Mouse (Mus musculus) heart, embryonic 14.5 days (tissue): ENCODE measurements around the gene Cchcr1. TPM values are rescaled to one million over a fixed set of nuclear protein-coding genes. Genes with fewer than 3 reads are reported as not detected.

Experiments used
- ATAC-seq: fragments of 200-750 bp; cut with Nextera tagmentation; 2 replicates; pipeline ENCODE4 v1.8.0; 2017; ENCODE audit warnings: low read depth, moderate TSS enrichment; ENCODE audit not compliant: insufficient number of reproducible peaks, insufficient read depth, low FRiP score
- H3K27ac ChIP-seq, 2 experiments: fragments of 200-500 bp in 1 of 2; fragments of 300-500 bp in 1 of 2; sonication (generic) in 1 of 2; replicated peaks in 1 of 2; 2 replicates each; pipeline ENCODE4 v1.5.1; 2012 to 2014; ENCODE audit warnings: low read depth in 2 of 2, low read length in 2 of 2, control low read depth in 1 of 2, mild to moderate bottlenecking in 1 of 2, mixed read lengths in 1 of 2; ENCODE audit not compliant: control insufficient read depth in 1 of 2, insufficient read depth in 1 of 2
- H3K27me3 ChIP-seq: fragments of 300-500 bp; sonication (generic); 2 replicates; pipeline ENCODE4 v1.6.1; 2014; ENCODE audit warnings: mild to moderate bottlenecking, low read length, control low read depth; ENCODE audit not compliant: control insufficient read depth, insufficient read depth
- H3K36me3 ChIP-seq: fragments of 300-500 bp; sonication (generic); 2 replicates; pipeline ENCODE4 v1.6.1; 2014; ENCODE audit warnings: mild to moderate bottlenecking, control low read depth, low read length, mixed read lengths; ENCODE audit not compliant: control insufficient read depth, insufficient read depth
- H3K4me1 ChIP-seq, 2 experiments: fragments of 200-500 bp in 1 of 2; fragments of 300-500 bp in 1 of 2; sonication (generic) in 1 of 2; 2 replicates each; pipeline ENCODE4 v1.6.1; 2012 to 2014; ENCODE audit warnings: low read length in 2 of 2, control low read depth in 1 of 2, mixed read lengths in 1 of 2; ENCODE audit not compliant: control insufficient read depth in 2 of 2, insufficient read depth in 2 of 2
- H3K4me2 ChIP-seq: fragments of 300-500 bp; sonication (generic); 2 replicates; pipeline ENCODE4 v1.6.1; 2014; ENCODE audit warnings: mild to moderate bottlenecking, low read length
- H3K4me3 ChIP-seq, 2 experiments: fragments of 200-500 bp in 1 of 2; fragments of 300-500 bp in 1 of 2; sonication (generic) in 1 of 2; 2 replicates each; pipeline ENCODE4 v1.5.1; 2012 to 2014; ENCODE audit warnings: low read length in 2 of 2, mild to moderate bottlenecking in 2 of 2, control low read depth in 1 of 2, low read depth in 1 of 2, moderate library complexity in 1 of 2; ENCODE audit not compliant: control insufficient read depth in 1 of 2, insufficient read depth in 1 of 2
- H3K9ac ChIP-seq: fragments of 300-500 bp; sonication (generic); 2 replicates; pipeline ENCODE4 v1.6.1; 2014; ENCODE audit warnings: mild to moderate bottlenecking, low read length
- H3K9me3 ChIP-seq: fragments of 300-500 bp; sonication (generic); 2 replicates; pipeline ENCODE4 v1.6.1; 2016; ENCODE audit warnings: low read length, control low read depth; ENCODE audit not compliant: control insufficient read depth
- WGBS: fragments of 180-500 bp; shearing (Covaris S2); extraction: QIAGEN DNeasy Blood & Tissue Kit; methylation state at CpG from one replicate; pipeline ENCODE4 v1.1.7; 2014; 5-methylcytosine and 5-hydroxymethylcytosine counted together
- polyA plus RNA-seq: library from polyadenylated mRNA; unstranded; fragments of >200 nt; fragmentation: Nextera tagmentation; extraction: Ambion mirVana; gene quantifications from 2 replicates; pipeline ENCODE4 v1.2.1, GENCODE M21; 2014

Gene Cchcr1
- polyA plus RNA-seq, 1 experiment from 2014 or later = 10.4 TPM

- WGBS = 7% methylated on average over 25 of the region's 25 CpGs
- ATAC-seq = no peak
Observed at GRCm38 (mm10) chr17:35515911-35516640, 824 bp upstream of the Cchcr1 start.

GRCm38 (mm10) chr17:35517526-35517925, 626 bp downstream of the Cchcr1 start:
- Histone ChIP-seq H3K4me1 (peaks cover 14 to 27% of the 10 kb centered on the region in 2 experiments), H3K4me2 (peak overlapping the region; percentile 92), H3K9me3 (no peaks in the 10 kb centered on the region), H3K9ac (peak overlapping the region; percentile 74), H3K27me3 (no peaks in the 10 kb centered on the region), H3K4me3 (peak overlapping the region; percentile 70 to 73), H3K36me3 (peaks cover 26% of the 10 kb centered on the region), H3K27ac (peak overlapping the region; percentile 17 to 68; a peak in 2 of 4 replicates)
- ATAC-seq = no peak
- WGBS = 8% methylated on average over 12 of the region's 12 CpGs

More at GRCm38 (mm10) chr17:35515911-35516640, 824 bp upstream of the Cchcr1 start:
- H3K4me1 ChIP-seq = peaks cover 14 to 27% of the 10 kb centered on the region in 2 experiments
- peak overlapping the region; percentile 16; a peak in 3 of 4 replicates for H3K27ac ChIP-seq
- peak overlapping the region; percentile 70 to 73 for H3K4me3 ChIP-seq
- peak overlapping the region; percentile 79 for H3K9ac ChIP-seq
- H3K9me3 ChIP-seq = no peaks in the 10 kb centered on the region
- H3K4me2 ChIP-seq = peak overlapping the region; percentile 92
- peaks cover 22% of the 10 kb centered on the region for H3K36me3 ChIP-seq
- no peaks in the 10 kb centered on the region for H3K27me3 ChIP-seq

- Histone ChIP-seq H3K4me2 (no peak overlapping the region), H3K36me3 (peaks cover 66% of the 10 kb centered on the region), H3K27me3 (no peaks in the 10 kb centered on the region), H3K9ac (no peak overlapping the region), H3K9me3 (no peaks in the 10 kb centered on the region), H3K4me3 (no peak overlapping the region), H3K27ac (no peak overlapping the region), H3K4me1 (no peaks in the 10 kb centered on the region)
- WGBS = 80% methylated on average over 9 of the region's 9 CpGs
- ATAC-seq = no peak
Observed at GRCm38 (mm10) chr17:35524354-35524753, 7.5 kb downstream of the Cchcr1 start.

GRCm38 (mm10) chr17:35526644-35527043, 9.7 kb downstream of the Cchcr1 start:
- WGBS = 64% methylated on average over 8 of the region's 8 CpGs
- H3K4me3 ChIP-seq = no peak overlapping the region
- no peaks in the 10 kb centered on the region for H3K27me3 ChIP-seq
- ATAC-seq = no peak
- H3K9ac ChIP-seq = no peak overlapping the region
- H3K4me1 ChIP-seq = peaks cover 0 to 1% of the 10 kb centered on the region in 2 experiments; a peak in 1 of 4 replicates
- no peak overlapping the region for H3K4me2 ChIP-seq
- peaks cover 72% of the 10 kb centered on the region for H3K36me3 ChIP-seq
- H3K27ac ChIP-seq = no peak overlapping the region
- no peaks in the 10 kb centered on the region for H3K9me3 ChIP-seq

GRCm38 (mm10) chr17:35532360-35532759, 15.5 kb downstream of the Cchcr1 start:
- H3K4me1 ChIP-seq = peaks cover 0 to 4% of the 10 kb centered on the region in 2 experiments; a peak in 1 of 4 replicates
- WGBS = 8% methylated on average over 3 of the region's 3 CpGs
- ATAC-seq = no peak
- peaks cover 31% of the 10 kb centered on the region for H3K36me3 ChIP-seq
- no peaks in the 10 kb centered on the region for H3K9me3 ChIP-seq
- no peak overlapping the region for H3K4me2 ChIP-seq
- H3K4me3 ChIP-seq = no peak overlapping the region
- no peaks in the 10 kb centered on the region for H3K27me3 ChIP-seq
- no peak overlapping the region for H3K9ac ChIP-seq
- H3K27ac ChIP-seq = no peak overlapping the region

- ATAC-seq = no peak
- 17% methylated on average over 7 of the region's 7 CpGs for WGBS
- Histone ChIP-seq H3K4me2 (no peak within 1 kb of the TSS), H3K4me1 (peaks cover 0 to 4% of the 10 kb centered on the region in 2 experiments; a peak in 1 of 4 replicates), H3K27ac (no peak within 1 kb of the TSS), H3K36me3 (peaks cover 29% of the 10 kb centered on the region), H3K9me3 (no peaks in the 10 kb centered on the region), H3K27me3 (no peaks in the 10 kb centered on the region), H3K9ac (no peak within 1 kb of the TSS), H3K4me3 (no peak within 1 kb of the TSS)
Observed at GRCm38 (mm10) chr17:35532901-35533300, 16.0 kb downstream of the Cchcr1 start, which contains the start of gene Psors1c2. TSS of gene Psors1c2 (plus strand) at chr17:35533201.

- no peaks in the 10 kb centered on the region; the same call in 1 of the 2 replicates for H3K27me3 ChIP-seq
- peaks cover 15% of the 10 kb centered on the region for H3K36me3 ChIP-seq
- no peak for ATAC-seq
- H3K9ac ChIP-seq = no peak overlapping the region
- H3K9me3 ChIP-seq = no peaks in the 10 kb centered on the region
- 12% methylated on average over 6 of the region's 6 CpGs for WGBS
- no peak overlapping the region for H3K4me3 ChIP-seq
- H3K4me1 ChIP-seq = peaks cover 0 to 4% of the 10 kb centered on the region in 2 experiments; a peak in 1 of 4 replicates
- H3K27ac ChIP-seq = no peak overlapping the region
- no peak overlapping the region for H3K4me2 ChIP-seq
Observed at GRCm38 (mm10) chr17:35534343-35534742, 17.4 kb downstream of the Cchcr1 start.
